Mouse (Mus musculus) kidney, embryonic 15.5 days (tissue): Measurements from ENCODE around the gene Tmem54. TPM values are rescaled to one million over a fixed set of nuclear protein-coding genes. Genes with fewer than 3 reads are reported as not detected.

Experiments used
- ATAC-seq: fragments of 200-750 bp; cut with Nextera tagmentation; replicated peaks from 2 replicates; pipeline ENCODE4 v1.8.0; 2017; ENCODE audit warnings: moderate TSS enrichment; ENCODE audit not compliant: low FRiP score
- H3K27ac ChIP-seq: fragments of 300-500 bp; sonication (generic); 2 replicates; pipeline ENCODE4 v1.5.1; 2015; ENCODE audit warnings: mild to moderate bottlenecking, inconsistent platforms
- H3K27me3 ChIP-seq: fragments of 300-500 bp; sonication (generic); 2 replicates; pipeline ENCODE4 v1.6.1; 2015; ENCODE audit warnings: inconsistent platforms
- H3K36me3 ChIP-seq: fragments of 300-500 bp; sonication (generic); 2 replicates; pipeline ENCODE4 v1.6.1; 2015; ENCODE audit warnings: inconsistent platforms
- H3K4me1 ChIP-seq: fragments of 300-500 bp; sonication (generic); 2 replicates; pipeline ENCODE4 v1.6.1; 2015; ENCODE audit warnings: inconsistent platforms
- H3K4me2 ChIP-seq: fragments of 300-500 bp; sonication (generic); 2 replicates; pipeline ENCODE4 v1.6.1; 2015; ENCODE audit warnings: moderate library complexity, mild to moderate bottlenecking, inconsistent platforms
- H3K4me3 ChIP-seq: fragments of 300-500 bp; sonication (generic); replicated peaks from 2 replicates; pipeline ENCODE4 v1.5.1; 2015; ENCODE audit warnings: mild to moderate bottlenecking, inconsistent platforms
- H3K9ac ChIP-seq: fragments of 300-500 bp; sonication (generic); 2 replicates; pipeline ENCODE4 v1.6.1; 2015; ENCODE audit warnings: mild to moderate bottlenecking, inconsistent platforms
- H3K9me3 ChIP-seq: fragments of 300-500 bp; sonication (generic); replicated peaks from 2 replicates; pipeline ENCODE4 v1.6.1; 2016; ENCODE audit warnings: inconsistent platforms
- WGBS: fragments of 180-500 bp; shearing (Covaris S2); methylation state at CpG from one replicate; pipeline ENCODE4 v1.1.7; 2015; ENCODE audit warnings: mixed read lengths; 5-methylcytosine and 5-hydroxymethylcytosine counted together
- polyA plus RNA-seq: library from polyadenylated mRNA; unstranded; fragments of >200 nt; fragmentation: Nextera tagmentation; extraction: Ambion mirVana; gene quantifications from 2 replicates; pipeline ENCODE4 v1.2.1, GENCODE M21; 2015

Gene Tmem54
- polyA plus RNA-seq, 1 experiment from 2014 or later = 9.2 TPM

DNA sequence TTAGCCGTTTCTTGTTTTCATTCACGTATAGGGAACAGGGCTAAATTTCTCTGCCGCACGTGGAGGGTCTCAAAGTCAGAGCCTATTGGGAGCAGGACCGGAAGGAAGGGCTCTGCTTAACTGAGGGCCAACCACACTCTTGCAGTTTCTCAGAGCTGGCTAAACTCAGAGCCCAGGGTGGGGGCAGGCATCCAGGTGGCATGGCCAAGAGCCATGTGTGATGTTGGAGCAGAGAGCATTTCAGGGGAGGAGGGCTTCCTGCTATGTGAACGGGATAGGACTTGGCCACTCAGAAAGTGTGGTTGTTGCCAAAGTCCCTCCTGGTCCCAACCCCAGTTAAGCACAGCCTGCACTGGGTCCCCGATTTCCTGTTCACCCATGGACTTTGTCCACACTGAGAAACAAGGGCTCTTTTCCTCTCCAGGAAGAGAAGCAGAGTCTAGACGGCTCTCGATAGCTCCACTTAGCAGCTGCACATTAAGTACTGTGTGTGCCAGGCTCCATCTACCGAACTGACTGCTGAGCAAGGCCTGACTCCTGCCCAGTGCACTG, 2.1 kb downstream of the Tmem54 start:
- Histone ChIP-seq H3K4me2 (no peak overlapping the region), H3K9me3 (no peaks in the 10 kb centered on the region), H3K36me3 (no peaks in the 10 kb centered on the region), H3K4me3 (no peak overlapping the region), H3K9ac (no peak overlapping the region), H3K27ac (no peak overlapping the region), H3K27me3 (peaks cover 38% of the 10 kb centered on the region), H3K4me1 (peaks cover 55% of the 10 kb centered on the region)
- 73% methylated on average over 10 of the region's 10 CpGs for WGBS
- no peak for ATAC-seq

DNA sequence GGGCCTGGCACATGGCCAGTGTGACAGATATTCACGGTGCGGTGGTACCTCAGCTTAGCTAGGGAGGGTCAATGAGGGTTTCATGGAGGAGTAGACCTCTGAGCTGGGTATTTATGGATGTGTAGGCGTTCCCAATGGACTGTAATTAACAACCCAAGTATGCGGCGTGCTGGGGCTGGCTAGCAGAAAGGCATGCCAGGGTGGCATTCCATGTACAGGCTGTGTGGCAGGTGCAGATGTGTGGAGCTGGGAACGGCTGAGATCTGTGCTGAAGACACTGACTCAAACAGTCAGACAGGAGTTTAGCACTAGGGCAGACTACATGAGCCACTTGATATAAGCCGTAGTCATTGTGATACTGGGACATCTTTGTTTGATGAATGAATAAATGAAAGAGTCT, 3.3 kb downstream of the Tmem54 start:
- Histone ChIP-seq H3K9me3 (no peaks in the 10 kb centered on the region), H3K4me3 (no peak overlapping the region), H3K4me2 (no peak overlapping the region), H3K4me1 (peaks cover 67% of the 10 kb centered on the region), H3K9ac (no peak overlapping the region), H3K27me3 (peaks cover 31% of the 10 kb centered on the region), H3K36me3 (no peaks in the 10 kb centered on the region), H3K27ac (0 out of 2 replicates have a peak overlapping the region, but pooled peaks have one; percentile 33)
- 49% methylated on average over 7 of the region's 7 CpGs for WGBS
- ATAC-seq = no peak

DNA sequence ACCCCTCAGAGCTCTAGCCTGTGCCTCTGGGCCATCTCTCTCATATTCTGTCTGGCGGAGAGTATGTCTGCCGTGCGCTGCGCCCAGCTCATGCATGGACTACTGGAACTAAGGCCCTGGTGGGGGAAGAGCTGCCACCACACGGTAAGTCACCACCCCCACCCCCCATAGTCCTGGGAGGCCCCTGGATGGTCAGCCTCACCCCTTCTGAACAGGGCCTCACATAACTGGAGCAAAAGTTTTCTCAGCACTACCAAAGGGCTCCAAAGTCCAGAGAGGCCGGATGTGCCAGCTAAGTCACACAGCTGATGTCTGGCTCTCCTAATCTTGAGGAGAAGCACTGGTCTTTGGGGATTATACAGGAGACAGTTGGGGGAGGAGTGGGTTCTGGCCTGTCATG, 5.5 kb downstream of the Tmem54 start:
- H3K27me3 ChIP-seq = peaks cover 26% of the 10 kb centered on the region
- ATAC-seq = no peak
- no peak overlapping the region for H3K9ac ChIP-seq
- no peaks in the 10 kb centered on the region for H3K9me3 ChIP-seq
- H3K36me3 ChIP-seq = no peaks in the 10 kb centered on the region
- WGBS = 83% methylated on average over 6 of the region's 6 CpGs
- no peak overlapping the region for H3K4me2 ChIP-seq
- H3K27ac ChIP-seq = no peak overlapping the region
- peaks cover 69% of the 10 kb centered on the region for H3K4me1 ChIP-seq
- no peak overlapping the region for H3K4me3 ChIP-seq

- Histone ChIP-seq H3K27me3 (peaks cover 24% of the 10 kb centered on the region), H3K4me1 (peaks cover 64% of the 10 kb centered on the region), H3K27ac (no peak overlapping the region), H3K9ac (no peak overlapping the region), H3K4me2 (no peak overlapping the region), H3K36me3 (no peaks in the 10 kb centered on the region), H3K9me3 (no peaks in the 10 kb centered on the region), H3K4me3 (no peak overlapping the region)
- ATAC-seq = no peak
- WGBS = 44% methylated on average over 11 of the region's 11 CpGs
Measured at GRCm38 (mm10) chr4:129111350-129111749, 6.0 kb downstream of the Tmem54 start.

DNA sequence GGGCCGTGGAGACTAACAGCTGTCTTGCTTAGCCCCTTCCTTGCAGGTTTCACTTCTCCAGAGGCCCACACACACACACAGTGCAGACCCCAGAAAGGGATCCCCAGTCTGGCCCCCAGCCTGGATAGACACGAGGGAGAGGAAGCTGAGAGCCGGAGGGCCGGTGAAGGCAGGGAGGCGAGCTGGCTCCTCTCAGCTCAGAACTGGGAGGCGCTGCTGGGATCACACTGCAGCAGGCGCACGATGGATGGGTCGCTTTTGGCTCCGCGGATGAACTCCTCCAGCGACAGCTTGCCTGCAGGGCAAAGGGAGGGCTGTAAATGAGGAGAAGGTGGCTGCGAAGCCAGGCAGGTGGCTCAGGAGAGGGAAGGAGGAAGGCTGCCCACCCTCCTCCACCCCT, 6.9 kb downstream of the Tmem54 start:
- Histone ChIP-seq H3K27ac (no peak overlapping the region), H3K4me3 (no peak overlapping the region), H3K4me2 (peak overlapping the region; percentile 35), H3K27me3 (peaks cover 19% of the 10 kb centered on the region), H3K36me3 (no peaks in the 10 kb centered on the region), H3K9me3 (no peaks in the 10 kb centered on the region), H3K9ac (no peak overlapping the region), H3K4me1 (peaks cover 60% of the 10 kb centered on the region)
- ATAC-seq = no peak; the same call in 1 of the 2 replicates
- WGBS = 17% methylated on average over 12 of the region's 13 CpGs

GRCm38 (mm10) chr4:129113083-129113988, 8.0 kb downstream of the Tmem54 start:
- no peaks in the 10 kb centered on the region for H3K9me3 ChIP-seq
- H3K9ac ChIP-seq = no peak overlapping the region
- peaks cover 56% of the 10 kb centered on the region for H3K4me1 ChIP-seq
- H3K4me3 ChIP-seq = no peak overlapping the region
- H3K27me3 ChIP-seq = peaks cover 19% of the 10 kb centered on the region
- H3K4me2 ChIP-seq = no peak overlapping the region
- H3K27ac ChIP-seq = no peak overlapping the region
- peak; percentile 72 for ATAC-seq
- WGBS = 32% methylated on average over 28 of the region's 28 CpGs
- no peaks in the 10 kb centered on the region for H3K36me3 ChIP-seq

DNA sequence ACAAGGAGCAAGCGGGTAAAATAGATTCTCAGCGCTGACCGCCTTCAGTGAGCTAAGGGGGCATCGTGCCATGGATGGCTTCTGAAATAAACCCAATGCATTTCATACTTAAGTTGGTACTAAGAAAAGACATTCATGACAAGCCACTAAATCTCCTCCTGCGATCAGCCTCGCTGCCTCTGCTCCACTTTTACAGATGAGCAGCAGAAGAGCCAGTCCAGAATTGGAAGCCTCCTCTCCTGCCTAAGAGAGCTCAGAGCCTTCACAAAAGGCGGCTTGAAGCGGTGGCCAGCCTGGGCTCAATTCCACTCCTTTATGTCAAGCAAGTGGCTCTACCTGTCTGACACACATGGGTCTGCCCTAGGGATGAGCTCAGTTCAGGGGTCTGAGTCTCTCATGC, 11.4 kb downstream of the Tmem54 start:
- H3K27ac ChIP-seq = no peak overlapping the region
- WGBS = 95% methylated on average over 8 of the region's 8 CpGs

GRCm38 (mm10) chr4:129117720-129118510, 12.6 kb downstream of the Tmem54 start:
- H3K36me3 ChIP-seq = no peaks in the 10 kb centered on the region
- 89% methylated on average over 14 of the region's 14 CpGs for WGBS
- ATAC-seq = no peak

More for the DNA sequence above, 11.4 kb downstream of the Tmem54 start:
- H3K9ac ChIP-seq = no peak overlapping the region
- no peak overlapping the region for H3K4me3 ChIP-seq
- H3K9me3 ChIP-seq = no peaks in the 10 kb centered on the region
- no peak overlapping the region for H3K4me2 ChIP-seq
- H3K4me1 ChIP-seq = peaks cover 44% of the 10 kb centered on the region
- H3K36me3 ChIP-seq = no peaks in the 10 kb centered on the region
- peaks cover 43% of the 10 kb centered on the region for H3K27me3 ChIP-seq
- ATAC-seq = no peak

DNA sequence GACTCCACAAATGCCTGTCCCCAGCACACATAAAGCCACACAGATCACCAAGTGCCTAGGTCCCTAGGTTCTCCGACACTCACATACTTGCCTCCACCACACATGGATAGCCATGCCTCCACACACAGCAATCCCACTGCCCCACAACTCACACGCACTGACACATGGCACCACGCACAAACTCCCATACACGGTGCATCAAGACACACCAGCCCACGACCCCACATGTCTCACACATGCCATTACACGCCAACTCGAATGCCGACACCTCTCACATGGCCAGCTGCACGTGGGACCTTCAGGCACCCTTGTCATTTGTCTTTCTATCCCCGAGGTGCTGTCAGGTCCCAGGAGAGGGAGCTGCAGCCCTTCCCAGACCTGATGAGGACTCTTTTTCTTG, 14.4 kb downstream of the Tmem54 start:
- Histone ChIP-seq H3K27me3 (peaks cover 60% of the 10 kb centered on the region), H3K4me3 (no peak overlapping the region), H3K27ac (no peak overlapping the region), H3K4me1 (peaks cover 26% of the 10 kb centered on the region), H3K9ac (no peak overlapping the region), H3K9me3 (no peaks in the 10 kb centered on the region), H3K4me2 (no peak overlapping the region), H3K36me3 (no peaks in the 10 kb centered on the region)
- 74% methylated on average over 10 of the region's 10 CpGs for WGBS
- no peak for ATAC-seq

More at GRCm38 (mm10) chr4:129117720-129118510, 12.6 kb downstream of the Tmem54 start:
- Histone ChIP-seq H3K4me3 (no peak overlapping the region), H3K4me1 (peaks cover 33% of the 10 kb centered on the region), H3K27ac (no peak overlapping the region), H3K4me2 (no peak overlapping the region), H3K9ac (no peak overlapping the region), H3K9me3 (no peaks in the 10 kb centered on the region), H3K27me3 (peaks cover 54% of the 10 kb centered on the region)

GRCm38 (mm10) chr4:129120520-129121445, 15.4 kb downstream of the Tmem54 start:
- Histone ChIP-seq H3K27me3 (peaks cover 60% of the 10 kb centered on the region), H3K9ac (0 out of 2 replicates have a peak overlapping the region, but pooled peaks have one; percentile 9)

DNA sequence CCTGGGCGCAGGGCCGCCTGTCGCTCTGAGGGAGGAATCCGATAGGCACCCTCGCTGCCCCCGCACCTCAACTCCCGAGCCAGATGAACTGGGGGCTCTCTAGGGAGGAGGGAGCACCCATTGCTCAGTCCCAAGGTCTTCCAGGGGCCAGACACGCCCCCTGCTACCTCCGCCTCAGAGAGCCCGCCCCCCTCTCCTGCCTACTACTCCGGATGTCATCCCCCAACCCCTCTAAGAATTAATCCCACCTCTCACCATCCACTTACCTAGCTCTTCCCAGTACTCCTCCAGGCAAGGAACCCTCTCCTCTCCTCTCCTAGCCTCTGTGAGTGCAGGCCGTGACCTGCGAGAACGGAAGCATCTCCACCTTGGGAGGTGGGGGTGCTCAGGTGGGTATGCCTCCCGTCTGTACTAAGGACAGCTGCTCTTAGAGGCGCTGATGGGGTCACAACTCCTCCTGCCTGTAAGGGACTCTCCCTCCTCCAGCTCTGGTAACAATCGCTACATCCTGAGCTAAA, 16.3 kb downstream of the Tmem54 start, which contains the start of gene Hpca:
Gene Hpca (minus strand): TSS at position 468 of the 518 bp plus-strand sequence.
- Histone ChIP-seq H3K36me3 (no peaks in the 10 kb centered on the region), H3K4me3 (peak within 1 kb of the TSS; percentile 54), H3K9ac (0 out of 2 replicates have a peak within 1 kb of the TSS, but pooled peaks have one; percentile 9), H3K27me3 (peaks cover 64% of the 10 kb centered on the region), H3K27ac (no peak within 1 kb of the TSS), H3K4me1 (peaks cover 37% of the 10 kb centered on the region), H3K9me3 (no peaks in the 10 kb centered on the region), H3K4me2 (peak within 1 kb of the TSS; percentile 91)
- ATAC-seq = no peak; the same call in 1 of the 2 replicates
- 1% methylated on average over 17 of the region's 17 CpGs for WGBS

More at GRCm38 (mm10) chr4:129120520-129121445, 15.4 kb downstream of the Tmem54 start:
- H3K36me3 ChIP-seq = no peaks in the 10 kb centered on the region
- no peak overlapping the region for H3K27ac ChIP-seq
- no peaks in the 10 kb centered on the region for H3K9me3 ChIP-seq
- 1% methylated on average over 59 of the region's 59 CpGs for WGBS
- ATAC-seq = peak; percentile 71
- peaks cover 30% of the 10 kb centered on the region for H3K4me1 ChIP-seq
- peak overlapping the region; percentile 91 for H3K4me2 ChIP-seq
- H3K4me3 ChIP-seq = peak overlapping the region; percentile 54
